Mouse (Mus musculus): ENCODE data around the gene Zranb2.

- no peak for TF ChIP-seq POLR2A (IDR thresholded peaks at IDR 0.05; ENCODE audit: extremely low read depth, insufficient read depth, low read length)
- no peak for TF ChIP-seq CTCF (IDR thresholded peaks at IDR 0.05; ENCODE audit: low read depth, low read length)
Measured at GRCm38 (mm10) chr3:157516471-157516870, 17.5 kb upstream of the Zranb2 start.
